Mouse (Mus musculus) ES-E14 (cell line): ENCODE measurements at regions not wholly inside any gene's neighbourhood (a gene's known extent, or its start where the extent isn't known, plus 50 kb on each side); places are given as distances from the start of the nearest gene placed in this dataset.

Experiments used
- DNase-seq: peaks from one replicate; pipeline ENCODE4 v3.0.0-alpha.2; 2013; ENCODE audit warnings: low read depth, low spot score
- H3K27ac ChIP-seq: 2 replicates; pipeline ENCODE4 v1.5.1; 2012; ENCODE audit warnings: low read depth, mild to moderate bottlenecking, low read length, moderate library complexity, mixed read lengths; ENCODE audit not compliant: poor library complexity, insufficient read depth, severe bottlenecking
- H3K36me3 ChIP-seq: 2 replicates; pipeline ENCODE4 v1.6.1; 2012; ENCODE audit warnings: mild to moderate bottlenecking, low read length, moderate library complexity, mixed read lengths; ENCODE audit not compliant: control insufficient read depth, poor library complexity, insufficient read depth, severe bottlenecking
- H3K4me1 ChIP-seq, 2 experiments: fragments of 150-350 bp in 1 of 2; sonication (generic) in 1 of 2; 2 replicates each; pipeline ENCODE4 v1.6.1; 2012; ENCODE audit warnings: low read length in 2 of 2, mild to moderate bottlenecking in 1 of 2, mixed read lengths in 1 of 2; ENCODE audit not compliant: control insufficient read depth in 2 of 2, insufficient read depth in 2 of 2, poor library complexity in 1 of 2
- H3K4me3 ChIP-seq, 2 experiments: fragments of 150-350 bp in 1 of 2; sonication (generic) in 1 of 2; 2 replicates each; pipeline ENCODE4 v1.5.1; 2012; ENCODE audit warnings: low read length in 2 of 2, low read depth in 1 of 2, mild to moderate bottlenecking in 1 of 2, mixed read lengths in 1 of 2; ENCODE audit not compliant: insufficient read depth in 1 of 2, poor library complexity in 1 of 2, severe bottlenecking in 1 of 2
- H3K9ac ChIP-seq: 2 replicates; pipeline ENCODE4 v1.6.1; 2012; ENCODE audit warnings: low read depth, mild to moderate bottlenecking, low read length, mixed read lengths; ENCODE audit not compliant: poor library complexity, insufficient read depth, severe bottlenecking
- H3K9me3 ChIP-seq: fragments of 150-350 bp; sonication (generic); 2 replicates; pipeline ENCODE4 v1.6.1; 2012; ENCODE audit warnings: low read depth, mild to moderate bottlenecking, low read length; ENCODE audit not compliant: control insufficient read depth, insufficient read depth
- CHD2 ChIP-seq: IDR thresholded peaks from 2 replicates; pipeline ENCODE4 v1.6.1; 2014; ENCODE audit warnings: mild to moderate bottlenecking, low read depth, low read length, inconsistent platforms
- HCFC1 ChIP-seq: IDR thresholded peaks from 2 replicates; pipeline ENCODE4 v1.6.1; 2012; ENCODE audit warnings: low read length, inconsistent platforms, borderline replicate concordance; ENCODE audit not compliant: insufficient read depth
- MAFK ChIP-seq: IDR thresholded peaks from 2 replicates; pipeline ENCODE4 v1.6.1; 2014; ENCODE audit warnings: mild to moderate bottlenecking, low read depth, low read length, inconsistent platforms; ENCODE audit not compliant: insufficient read depth
- ZC3H11A ChIP-seq: IDR thresholded peaks from 2 replicates; pipeline ENCODE4 v1.6.1; 2012; ENCODE audit warnings: low read depth, mild to moderate bottlenecking, inconsistent platforms, low read length, borderline replicate concordance
- ZNF384 ChIP-seq: IDR thresholded peaks from 2 replicates; pipeline ENCODE4 v1.6.1; 2012; ENCODE audit warnings: low read depth, low read length, inconsistent platforms
- in situ Hi-C, 2 experiments: fragments of 600-800 bp; cut with MboI; formaldehyde crosslinking; loops; one replicate each; pipeline ENCODE4 v1.15.1; 2025; ENCODE audit warnings: low sequenced_read_pairs in 2 of 2, inconsistent platforms in 1 of 2; ENCODE audit not compliant: unreplicated experiment in 2 of 2

DNA sequence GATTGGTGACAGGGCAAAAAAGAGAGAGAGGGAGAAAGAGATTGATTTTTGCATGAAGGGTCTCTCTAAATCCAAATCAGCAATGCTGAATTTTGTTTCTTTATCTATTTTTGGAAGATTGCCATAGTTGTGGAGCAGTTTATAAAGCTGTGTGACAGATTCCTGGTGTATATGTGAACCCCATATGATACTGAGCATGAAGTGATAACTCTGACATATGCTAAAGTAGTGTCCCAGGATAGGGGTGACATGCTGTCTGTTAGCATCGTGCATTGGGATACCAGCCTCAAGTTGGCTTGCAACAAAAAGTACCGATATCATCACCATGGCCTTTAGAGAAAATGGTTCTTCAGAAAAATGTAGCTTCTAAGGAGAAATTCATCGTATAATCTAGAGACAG lies 82.3 kb upstream of the Ddx18 start:
- no peak overlapping the region for H3K27ac ChIP-seq
- no peak for DNase-seq
- H3K36me3 ChIP-seq: no peaks in the 10 kb centered on the region
- H3K4me1 ChIP-seq: no peaks in the 10 kb centered on the region
- H3K9me3 ChIP-seq: no peaks in the 10 kb centered on the region
- no peak overlapping the region for H3K4me3 ChIP-seq
- in situ Hi-C loops: no loop called here
- no peak overlapping the region for H3K9ac ChIP-seq
- TF ChIP-seq HCFC1: no peak
- TF ChIP-seq ZC3H11A: no peak

DNA sequence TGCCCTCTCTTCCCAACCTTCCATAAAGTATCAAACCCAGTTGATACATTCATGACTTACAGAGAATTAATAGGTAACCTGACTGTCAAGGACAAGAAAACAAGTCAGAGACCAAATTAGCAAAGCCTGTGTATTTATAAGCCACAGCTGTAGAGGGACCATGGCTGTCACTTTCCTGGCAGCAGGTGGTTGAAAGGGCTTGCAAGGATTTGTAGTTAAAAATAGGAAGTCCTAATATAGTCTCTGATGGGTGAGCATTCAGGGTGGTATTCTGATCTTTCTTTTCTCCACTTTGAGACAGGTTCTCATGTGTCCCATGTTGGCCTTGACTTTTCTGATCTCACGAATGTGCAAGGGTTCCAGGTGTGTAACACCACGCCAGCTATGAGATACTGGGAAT lies 63.7 kb upstream of the Ddx18 start:
- TF ChIP-seq MAFK: no peak
- no peak for TF ChIP-seq HCFC1
- TF ChIP-seq CHD2: no peak
- no peak for TF ChIP-seq ZC3H11A
- TF ChIP-seq ZNF384: no peak
- Histone ChIP-seq H3K9me3 (no peaks in the 10 kb centered on the region), H3K4me1 (no peaks in the 10 kb centered on the region), H3K9ac (no peak overlapping the region), H3K36me3 (no peaks in the 10 kb centered on the region), H3K27ac (no peak overlapping the region), H3K4me3 (no peak overlapping the region)
- in situ Hi-C loops: no loop called here
- no peak for DNase-seq

GRCm38 (mm10) chr1:121620262-121620661 lies 52.5 kb upstream of the Ddx18 start:
- H3K9me3 ChIP-seq: no peaks in the 10 kb centered on the region
- no peaks in the 10 kb centered on the region for H3K4me1 ChIP-seq
- no peak overlapping the region for H3K4me3 ChIP-seq
- no peak for DNase-seq
- H3K27ac ChIP-seq: no peak overlapping the region
- H3K9ac ChIP-seq: no peak overlapping the region
- TF ChIP-seq MAFK: no peak
- TF ChIP-seq ZNF384: no peak
- no peak for TF ChIP-seq CHD2
- TF ChIP-seq HCFC1: no peak
- in situ Hi-C loops: no loop called here
- H3K36me3 ChIP-seq: no peaks in the 10 kb centered on the region

DNA sequence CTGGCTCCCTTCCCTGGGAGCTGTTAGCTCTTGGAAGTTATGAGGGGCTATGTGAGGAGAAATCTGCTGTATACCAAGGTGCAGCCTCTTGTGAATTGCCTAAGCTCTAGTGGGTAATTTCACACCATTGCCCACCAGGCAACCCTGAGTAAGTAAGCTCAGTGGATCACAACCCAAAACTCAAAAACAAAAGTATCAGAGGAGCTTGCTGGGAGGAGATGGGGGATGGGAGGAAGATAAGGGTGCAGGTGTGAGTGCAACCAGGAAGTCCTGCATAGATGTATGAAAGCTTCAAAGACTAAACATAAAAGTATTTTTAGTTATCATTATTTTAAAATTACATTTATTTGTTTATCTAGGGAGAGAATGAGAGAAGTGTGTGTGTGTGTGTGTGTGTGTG lies 50.8 kb upstream of the Ddx18 start:
- Histone ChIP-seq H3K4me3 (no peak overlapping the region), H3K9me3 (no peaks in the 10 kb centered on the region), H3K27ac (no peak overlapping the region), H3K36me3 (no peaks in the 10 kb centered on the region), H3K9ac (no peak overlapping the region), H3K4me1 (no peaks in the 10 kb centered on the region)
- no peak for DNase-seq
- no peak for TF ChIP-seq CHD2
- TF ChIP-seq MAFK: no peak
- TF ChIP-seq HCFC1: no peak
- TF ChIP-seq ZNF384: no peak
- TF ChIP-seq ZC3H11A: no peak
- in situ Hi-C loops: no loop called here
